Mouse (Mus musculus): ENCODE results near the gene Tada3.
A peak's percentile ranks its signal among the peaks of the same experiment; 100 is the strongest.

The Tada3 gene

GRCm38 (mm10) chr6:113377496-113378385, at the start of gene Tada3, which contains the start of gene Arpc4:
Gene Tada3, minus strand, starts transcription at chr6:113377883.
Gene Arpc4, plus strand, starts transcription at chr6:113378115.
- Histone ChIP-seq H3K27me3 (ENCODE audit: control insufficient read depth, insufficient read depth, low read length, poor library complexity, severe bottlenecking) (no peaks in the 10 kb centered on the region), H3K36me3 (ENCODE audit: control insufficient read depth, insufficient read depth, low read length, poor library complexity, severe bottlenecking) (peaks cover 13% of the 10 kb centered on the region)
- DNase-seq (ENCODE audit: low read depth, low spot score) = peak; percentile 95

GRCm38 (mm10) chr6:113427397-113427796, 49.7 kb upstream of the Tada3 start:
- no peaks in the 10 kb centered on the region for H3K27me3 ChIP-seq (ENCODE audit: control insufficient read depth, insufficient read depth, low read length, poor library complexity, severe bottlenecking)
- peak; percentile 69 for DNase-seq (ENCODE audit: low read depth, low spot score)
- no peaks in the 10 kb centered on the region for H3K36me3 ChIP-seq (ENCODE audit: control insufficient read depth, insufficient read depth, low read length, poor library complexity, severe bottlenecking)

- DNase-seq (ENCODE audit: low read depth, low spot score) = no peak
- Histone ChIP-seq H3K27me3 (ENCODE audit: control insufficient read depth, insufficient read depth, low read length, poor library complexity, severe bottlenecking) (no peaks in the 10 kb centered on the region), H3K36me3 (ENCODE audit: control insufficient read depth, insufficient read depth, low read length, poor library complexity, severe bottlenecking) (no peaks in the 10 kb centered on the region)
Observed at GRCm38 (mm10) chr6:113426696-113427095, 49.0 kb upstream of the Tada3 start.

GRCm38 (mm10) chr6:113424187-113424586, 46.5 kb upstream of the Tada3 start:
- H3K36me3 ChIP-seq (ENCODE audit: control insufficient read depth, insufficient read depth, low read length, poor library complexity, severe bottlenecking) = no peaks in the 10 kb centered on the region
- no peaks in the 10 kb centered on the region for H3K27me3 ChIP-seq (ENCODE audit: control insufficient read depth, insufficient read depth, low read length, poor library complexity, severe bottlenecking)
- no peak for DNase-seq (ENCODE audit: low read depth, low spot score)

GRCm38 (mm10) chr6:113423000-113423399, 45.3 kb upstream of the Tada3 start:
- DNase-seq (ENCODE audit: low read depth, low spot score) = no peak
- no peaks in the 10 kb centered on the region for H3K27me3 ChIP-seq (ENCODE audit: control insufficient read depth, insufficient read depth, low read length, poor library complexity, severe bottlenecking)
- H3K36me3 ChIP-seq (ENCODE audit: control insufficient read depth, insufficient read depth, low read length, poor library complexity, severe bottlenecking) = no peaks in the 10 kb centered on the region

GRCm38 (mm10) chr6:113419199-113419587, 41.5 kb upstream of the Tada3 start, which contains the start of gene Rpusd3:
Gene Rpusd3, minus strand, starts transcription at chr6:113419340.
- no peaks in the 10 kb centered on the region for H3K27me3 ChIP-seq (ENCODE audit: control insufficient read depth, insufficient read depth, low read length, poor library complexity, severe bottlenecking)
- no peaks in the 10 kb centered on the region for H3K36me3 ChIP-seq (ENCODE audit: control insufficient read depth, insufficient read depth, low read length, poor library complexity, severe bottlenecking)
- DNase-seq (ENCODE audit: low read depth, low spot score) = peak; percentile 100

- no peaks in the 10 kb centered on the region for H3K36me3 ChIP-seq (ENCODE audit: control insufficient read depth, insufficient read depth, low read length, poor library complexity, severe bottlenecking)
- no peaks in the 10 kb centered on the region for H3K27me3 ChIP-seq (ENCODE audit: control insufficient read depth, insufficient read depth, low read length, poor library complexity, severe bottlenecking)
- no peak for DNase-seq (ENCODE audit: low read depth, low spot score)
Observed at GRCm38 (mm10) chr6:113418441-113419198, 40.9 kb upstream of the Tada3 start.

GRCm38 (mm10) chr6:113416416-113416815, 38.7 kb upstream of the Tada3 start:
- Histone ChIP-seq H3K27me3 (ENCODE audit: control insufficient read depth, insufficient read depth, low read length, poor library complexity, severe bottlenecking) (no peaks in the 10 kb centered on the region), H3K36me3 (ENCODE audit: control insufficient read depth, insufficient read depth, low read length, poor library complexity, severe bottlenecking) (no peaks in the 10 kb centered on the region)
- no peak for DNase-seq (ENCODE audit: low read depth, low spot score)

GRCm38 (mm10) chr6:113410001-113410400, 32.3 kb upstream of the Tada3 start:
- H3K27me3 ChIP-seq (ENCODE audit: control insufficient read depth, insufficient read depth, low read length, poor library complexity, severe bottlenecking) = no peaks in the 10 kb centered on the region
- DNase-seq (ENCODE audit: low read depth, low spot score) = no peak
- H3K36me3 ChIP-seq (ENCODE audit: control insufficient read depth, insufficient read depth, low read length, poor library complexity, severe bottlenecking) = peaks cover 3% of the 10 kb centered on the region

GRCm38 (mm10) chr6:113406683-113407082, 29.0 kb upstream of the Tada3 start:
- Histone ChIP-seq H3K36me3 (ENCODE audit: control insufficient read depth, insufficient read depth, low read length, poor library complexity, severe bottlenecking) (peaks cover 3% of the 10 kb centered on the region), H3K27me3 (ENCODE audit: control insufficient read depth, insufficient read depth, low read length, poor library complexity, severe bottlenecking) (no peaks in the 10 kb centered on the region)
- DNase-seq (ENCODE audit: low read depth, low spot score) = peak; percentile 23

GRCm38 (mm10) chr6:113405483-113405882, 27.8 kb upstream of the Tada3 start:
- Histone ChIP-seq H3K36me3 (ENCODE audit: control insufficient read depth, insufficient read depth, low read length, poor library complexity, severe bottlenecking) (peaks cover 3% of the 10 kb centered on the region), H3K27me3 (ENCODE audit: control insufficient read depth, insufficient read depth, low read length, poor library complexity, severe bottlenecking) (no peaks in the 10 kb centered on the region)
- DNase-seq (ENCODE audit: low read depth, low spot score) = no peak

GRCm38 (mm10) chr6:113404649-113405448, 27.2 kb upstream of the Tada3 start:
- peaks cover 5% of the 10 kb centered on the region for H3K36me3 ChIP-seq (ENCODE audit: control insufficient read depth, insufficient read depth, low read length, poor library complexity, severe bottlenecking)
- no peak for DNase-seq (ENCODE audit: low read depth, low spot score)
- H3K27me3 ChIP-seq (ENCODE audit: control insufficient read depth, insufficient read depth, low read length, poor library complexity, severe bottlenecking) = no peaks in the 10 kb centered on the region

GRCm38 (mm10) chr6:113402094-113402493, 24.4 kb upstream of the Tada3 start:
- Histone ChIP-seq H3K27me3 (ENCODE audit: control insufficient read depth, insufficient read depth, low read length, poor library complexity, severe bottlenecking) (no peaks in the 10 kb centered on the region), H3K36me3 (ENCODE audit: control insufficient read depth, insufficient read depth, low read length, poor library complexity, severe bottlenecking) (peaks cover 6% of the 10 kb centered on the region)
- DNase-seq (ENCODE audit: low read depth, low spot score) = no peak

GRCm38 (mm10) chr6:113396270-113397030, 18.8 kb upstream of the Tada3 start:
- Histone ChIP-seq H3K36me3 (ENCODE audit: control insufficient read depth, insufficient read depth, low read length, poor library complexity, severe bottlenecking) (peaks cover 6% of the 10 kb centered on the region; the same call in 1 of the 2 replicates), H3K27me3 (ENCODE audit: control insufficient read depth, insufficient read depth, low read length, poor library complexity, severe bottlenecking) (no peaks in the 10 kb centered on the region)
- DNase-seq (ENCODE audit: low read depth, low spot score) = no peak

Measured in splenic B cell, adult 2 months (primary cell).